Mouse (Mus musculus): Measurements from ENCODE around the gene Blvrb. TPM values are rescaled to one million over a fixed set of nuclear protein-coding genes. Genes with fewer than 3 reads are reported as not detected.

Gene Blvrb
- polyA plus RNA-seq, 1 experiment, result 78.4 TPM

GRCm38 (mm10) chr7:27428002-27428401 lies 19.8 kb upstream of the Blvrb start:
- no peaks in the 10 kb centered on the region for H3K36me3 ChIP-seq (ENCODE audit: control insufficient read depth, insufficient read depth)

GRCm38 (mm10) chr7:27429135-27429534 lies 18.6 kb upstream of the Blvrb start:
- peaks cover 4% of the 10 kb centered on the region for H3K27me3 ChIP-seq (ENCODE audit: control insufficient read depth, insufficient read depth, insufficient read length)

More at GRCm38 (mm10) chr7:27428002-27428401, 19.8 kb upstream of the Blvrb start:
- no peak for TF ChIP-seq CEBPB (IDR thresholded peaks at IDR 0.05; ENCODE audit: low read depth)
- TF ChIP-seq FOSL1 (IDR thresholded peaks at IDR 0.05; ENCODE audit: insufficient read depth, low read length, poor library complexity, severe bottlenecking), result no peak
- TF ChIP-seq MYOG (IDR thresholded peaks at IDR 0.05; ENCODE audit: control insufficient read depth, extremely low read depth, insufficient read length), result no peak
- no peak for TF ChIP-seq USF1 (IDR thresholded peaks at IDR 0.05; ENCODE audit: low read depth)
- no peak for TF ChIP-seq MAX (IDR thresholded peaks at IDR 0.05)
- no peak for TF ChIP-seq CTCF (IDR thresholded peaks at IDR 0.05; ENCODE audit: control insufficient read depth, insufficient read depth, insufficient read length)
- no peak for TF ChIP-seq MYOD1 (IDR thresholded peaks at IDR 0.05; ENCODE audit: control insufficient read depth, insufficient read length, low read depth)
- H3K4me3 ChIP-seq (ENCODE audit: insufficient read depth, poor library complexity, severe bottlenecking), result no peak overlapping the region
- peaks cover 4% of the 10 kb centered on the region for H3K27me3 ChIP-seq (ENCODE audit: control insufficient read depth, insufficient read depth, insufficient read length)
- no peaks in the 10 kb centered on the region for H3K79me2 ChIP-seq (ENCODE audit: control insufficient read depth, insufficient read depth)
- no peaks in the 10 kb centered on the region for H3K79me3 ChIP-seq (ENCODE audit: low read depth)
- H3ac ChIP-seq (ENCODE audit: control insufficient read depth, insufficient read length, low read depth), result no peak overlapping the region

DNA sequence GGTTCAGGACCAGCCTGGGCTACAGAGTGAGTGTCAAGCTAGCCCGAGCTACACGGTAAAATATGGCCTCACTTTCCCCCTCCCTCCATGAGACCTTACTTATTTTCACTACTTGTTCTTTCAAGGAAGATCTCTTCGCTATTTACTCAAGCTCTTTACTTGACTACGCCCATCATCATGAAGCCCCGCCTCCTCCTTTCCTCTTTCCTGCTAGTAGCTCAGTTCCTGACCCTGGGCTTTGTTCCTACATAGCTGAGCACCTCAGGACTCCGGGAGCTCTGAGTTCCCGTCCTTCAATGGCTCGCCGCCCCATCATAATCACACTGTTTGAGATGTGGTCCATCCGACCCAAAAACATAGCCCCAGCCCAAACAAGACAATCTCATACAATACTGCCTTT lies 14.4 kb upstream of the Blvrb start:
- H3K79me3 ChIP-seq (ENCODE audit: low read depth), result no peaks in the 10 kb centered on the region
- peaks cover 7% of the 10 kb centered on the region for H3K27me3 ChIP-seq (ENCODE audit: control insufficient read depth, insufficient read depth, insufficient read length)
- TF ChIP-seq CEBPB (IDR thresholded peaks at IDR 0.05; ENCODE audit: low read depth) (no peak), MYOG (IDR thresholded peaks at IDR 0.05; ENCODE audit: control insufficient read depth, extremely low read depth, insufficient read length) (no peak), MAX (IDR thresholded peaks at IDR 0.05) (no peak), MYOD1 (IDR thresholded peaks at IDR 0.05; ENCODE audit: control insufficient read depth, insufficient read length, low read depth) (no peak), FOSL1 (IDR thresholded peaks at IDR 0.05; ENCODE audit: insufficient read depth, low read length, poor library complexity, severe bottlenecking) (no peak), USF1 (IDR thresholded peaks at IDR 0.05; ENCODE audit: low read depth) (no peak), CTCF (IDR thresholded peaks at IDR 0.05; ENCODE audit: control insufficient read depth, insufficient read depth, insufficient read length) (no peak)
- no peaks in the 10 kb centered on the region for H3K79me2 ChIP-seq (ENCODE audit: control insufficient read depth, insufficient read depth)
- H3K36me3 ChIP-seq (ENCODE audit: control insufficient read depth, insufficient read depth), result no peaks in the 10 kb centered on the region
- H3ac ChIP-seq (ENCODE audit: control insufficient read depth, insufficient read length, low read depth), result no peak overlapping the region
- no peak overlapping the region for H3K4me3 ChIP-seq (ENCODE audit: insufficient read depth, poor library complexity, severe bottlenecking)

More at GRCm38 (mm10) chr7:27429135-27429534, 18.6 kb upstream of the Blvrb start:
- Histone ChIP-seq H3ac (ENCODE audit: control insufficient read depth, insufficient read length, low read depth) (no peak overlapping the region), H3K79me3 (ENCODE audit: low read depth) (no peaks in the 10 kb centered on the region), H3K4me3 (ENCODE audit: insufficient read depth, poor library complexity, severe bottlenecking) (no peak overlapping the region), H3K79me2 (ENCODE audit: control insufficient read depth, insufficient read depth) (no peaks in the 10 kb centered on the region), H3K36me3 (ENCODE audit: control insufficient read depth, insufficient read depth) (no peaks in the 10 kb centered on the region)
- TF ChIP-seq MYOD1 (IDR thresholded peaks at IDR 0.05; ENCODE audit: control insufficient read depth, insufficient read length, low read depth), result no peak
- TF ChIP-seq MYOG (IDR thresholded peaks at IDR 0.05; ENCODE audit: control insufficient read depth, extremely low read depth, insufficient read length), result no peak
- no peak for TF ChIP-seq MAX (IDR thresholded peaks at IDR 0.05)
- TF ChIP-seq CTCF (IDR thresholded peaks at IDR 0.05; ENCODE audit: control insufficient read depth, insufficient read depth, insufficient read length), result no peak
- TF ChIP-seq FOSL1 (IDR thresholded peaks at IDR 0.05; ENCODE audit: insufficient read depth, low read length, poor library complexity, severe bottlenecking), result no peak
- TF ChIP-seq USF1 (IDR thresholded peaks at IDR 0.05; ENCODE audit: low read depth), result no peak
- no peak for TF ChIP-seq CEBPB (IDR thresholded peaks at IDR 0.05; ENCODE audit: low read depth)

GRCm38 (mm10) chr7:27433794-27434193 lies 14.0 kb upstream of the Blvrb start:
- Histone ChIP-seq H3K27me3 (ENCODE audit: control insufficient read depth, insufficient read depth, insufficient read length) (peaks cover 7% of the 10 kb centered on the region), H3K36me3 (ENCODE audit: control insufficient read depth, insufficient read depth) (no peaks in the 10 kb centered on the region), H3K4me3 (ENCODE audit: insufficient read depth, poor library complexity, severe bottlenecking) (no peak overlapping the region), H3ac (ENCODE audit: control insufficient read depth, insufficient read length, low read depth) (no peak overlapping the region), H3K79me3 (ENCODE audit: low read depth) (no peaks in the 10 kb centered on the region), H3K79me2 (ENCODE audit: control insufficient read depth, insufficient read depth) (no peaks in the 10 kb centered on the region)
- no peak for TF ChIP-seq FOSL1 (IDR thresholded peaks at IDR 0.05; ENCODE audit: insufficient read depth, low read length, poor library complexity, severe bottlenecking)
- no peak for TF ChIP-seq MYOD1 (IDR thresholded peaks at IDR 0.05; ENCODE audit: control insufficient read depth, insufficient read length, low read depth)
- TF ChIP-seq CTCF (IDR thresholded peaks at IDR 0.05; ENCODE audit: control insufficient read depth, insufficient read depth, insufficient read length), result no peak
- TF ChIP-seq CEBPB (IDR thresholded peaks at IDR 0.05; ENCODE audit: low read depth), result no peak
- TF ChIP-seq MYOG (IDR thresholded peaks at IDR 0.05; ENCODE audit: control insufficient read depth, extremely low read depth, insufficient read length), result no peak
- no peak for TF ChIP-seq MAX (IDR thresholded peaks at IDR 0.05)
- no peak for TF ChIP-seq USF1 (IDR thresholded peaks at IDR 0.05; ENCODE audit: low read depth)

GRCm38 (mm10) chr7:27437544-27437943 lies 10.2 kb upstream of the Blvrb start:
- Histone ChIP-seq H3K36me3 (ENCODE audit: control insufficient read depth, insufficient read depth) (no peaks in the 10 kb centered on the region), H3K4me3 (ENCODE audit: insufficient read depth, poor library complexity, severe bottlenecking) (no peak overlapping the region), H3K79me2 (ENCODE audit: control insufficient read depth, insufficient read depth) (no peaks in the 10 kb centered on the region), H3ac (ENCODE audit: control insufficient read depth, insufficient read length, low read depth) (no peak overlapping the region), H3K79me3 (ENCODE audit: low read depth) (no peaks in the 10 kb centered on the region), H3K27me3 (ENCODE audit: control insufficient read depth, insufficient read depth, insufficient read length) (peaks cover 7% of the 10 kb centered on the region)
- TF ChIP-seq MYOD1 (IDR thresholded peaks at IDR 0.05; ENCODE audit: control insufficient read depth, insufficient read length, low read depth) (no peak), MAX (IDR thresholded peaks at IDR 0.05) (no peak), CTCF (IDR thresholded peaks at IDR 0.05; ENCODE audit: control insufficient read depth, insufficient read depth, insufficient read length) (no peak), USF1 (IDR thresholded peaks at IDR 0.05; ENCODE audit: low read depth) (no peak), CEBPB (IDR thresholded peaks at IDR 0.05; ENCODE audit: low read depth) (no peak), MYOG (IDR thresholded peaks at IDR 0.05; ENCODE audit: control insufficient read depth, extremely low read depth, insufficient read length) (no peak), FOSL1 (IDR thresholded peaks at IDR 0.05; ENCODE audit: insufficient read depth, low read length, poor library complexity, severe bottlenecking) (no peak)

Data from C2C12 (cell line).